Mouse (Mus musculus) midbrain, embryonic 10.5 days (tissue): Measurements from ENCODE around the gene Tdo2. TPM values are rescaled to one million over a fixed set of nuclear protein-coding genes. Genes with fewer than 3 reads are reported as not detected.

Experiments
- DNase-seq: peaks from one replicate; pipeline ENCODE4 v3.0.0-alpha.2; 2017; ENCODE audit warnings: low spot score
- H3K27ac ChIP-seq: fragments of 300-500 bp; sonication (generic); replicated peaks from 2 replicates; pipeline ENCODE4 v1.5.1; 2016; ENCODE audit warnings: mild to moderate bottlenecking
- H3K27me3 ChIP-seq: fragments of 300-500 bp; sonication (generic); 2 replicates; pipeline ENCODE4 v1.6.1; 2016; ENCODE audit warnings: low read depth, mild to moderate bottlenecking; ENCODE audit not compliant: poor library complexity, severe bottlenecking
- H3K36me3 ChIP-seq: fragments of 300-500 bp; sonication (generic); 2 replicates; pipeline ENCODE4 v1.6.1; 2016; ENCODE audit warnings: mild to moderate bottlenecking, moderate library complexity
- H3K4me1 ChIP-seq: fragments of 300-500 bp; sonication (generic); 2 replicates; pipeline ENCODE4 v1.6.1; 2016
- H3K4me3 ChIP-seq: fragments of 300-500 bp; sonication (generic); 2 replicates; pipeline ENCODE4 v1.5.1; 2016; ENCODE audit warnings: mild to moderate bottlenecking, moderate library complexity
- H3K9me3 ChIP-seq: fragments of 300-500 bp; sonication (generic); replicated peaks from 2 replicates; pipeline ENCODE4 v1.6.1; 2016; ENCODE audit warnings: mild to moderate bottlenecking
- WGBS: fragments of 180-500 bp; shearing (Covaris S2); methylation state at CpG from one replicate; pipeline ENCODE4 v1.1.7; 2016; 5-methylcytosine and 5-hydroxymethylcytosine counted together
- polyA plus RNA-seq: library from polyadenylated mRNA; unstranded; fragments of >200 nt; fragmentation: Nextera tagmentation; extraction: Ambion mirVana; gene quantifications from 2 replicates; pipeline ENCODE4 v1.2.1, GENCODE M21; 2016

Gene Tdo2
- polyA plus RNA-seq, 1 experiment from 2014 or later: not detected

- no peak for DNase-seq
- Histone ChIP-seq H3K4me1 (no peaks in the 10 kb centered on the region), H3K27me3 (no peaks in the 10 kb centered on the region), H3K4me3 (no peak within 1 kb of the TSS), H3K36me3 (no peaks in the 10 kb centered on the region), H3K9me3 (no peaks in the 10 kb centered on the region), H3K27ac (no peak within 1 kb of the TSS)
- 92% methylated on average over 5 of the region's 5 CpGs for WGBS
Observed at GRCm38 (mm10) chr3:81981990-81982389, 6.0 kb upstream of the Tdo2 start, which contains the start of gene Asic5. Gene Asic5 (plus strand): TSS chr3:81982290.

- Histone ChIP-seq H3K36me3 (no peaks in the 10 kb centered on the region), H3K4me1 (no peaks in the 10 kb centered on the region), H3K27ac (no peak overlapping the region), H3K4me3 (no peak overlapping the region), H3K27me3 (no peaks in the 10 kb centered on the region), H3K9me3 (no peaks in the 10 kb centered on the region)
- WGBS: 92% methylated on average over 5 of the region's 5 CpGs
- no peak for DNase-seq
Observed at GRCm38 (mm10) chr3:81981576-81981975, 5.6 kb upstream of the Tdo2 start.

GRCm38 (mm10) chr3:81975607-81976006 lies 395 bp downstream of the Tdo2 start:
- DNase-seq: no peak
- Histone ChIP-seq H3K27ac (no peak overlapping the region), H3K9me3 (no peaks in the 10 kb centered on the region), H3K4me3 (no peak overlapping the region), H3K36me3 (no peaks in the 10 kb centered on the region), H3K27me3 (no peaks in the 10 kb centered on the region), H3K4me1 (no peaks in the 10 kb centered on the region)
- 87% methylated on average over 4 of the region's 4 CpGs for WGBS

GRCm38 (mm10) chr3:81964596-81964995 lies 11.4 kb downstream of the Tdo2 start:
- Histone ChIP-seq H3K36me3 (no peaks in the 10 kb centered on the region), H3K9me3 (no peaks in the 10 kb centered on the region), H3K4me1 (no peaks in the 10 kb centered on the region), H3K27ac (no peak overlapping the region), H3K27me3 (no peaks in the 10 kb centered on the region), H3K4me3 (no peak overlapping the region)
- no peak for DNase-seq
- 72% methylated on average over 3 of the region's 3 CpGs for WGBS

- Histone ChIP-seq H3K4me3 (no peak overlapping the region), H3K27me3 (no peaks in the 10 kb centered on the region), H3K36me3 (no peaks in the 10 kb centered on the region), H3K4me1 (no peaks in the 10 kb centered on the region), H3K27ac (no peak overlapping the region), H3K9me3 (no peaks in the 10 kb centered on the region)
- no peak for DNase-seq
- WGBS: 90% methylated on average over 5 of the region's 5 CpGs
Observed at GRCm38 (mm10) chr3:81963768-81964167, 12.2 kb downstream of the Tdo2 start.

- no peak for DNase-seq
- no peaks in the 10 kb centered on the region for H3K9me3 ChIP-seq
- no peak overlapping the region for H3K27ac ChIP-seq
- no peaks in the 10 kb centered on the region for H3K27me3 ChIP-seq
- WGBS: 87% methylated on average over 5 of the region's 5 CpGs
- H3K36me3 ChIP-seq: no peaks in the 10 kb centered on the region
- H3K4me1 ChIP-seq: no peaks in the 10 kb centered on the region
- no peak overlapping the region for H3K4me3 ChIP-seq
Observed at GRCm38 (mm10) chr3:81961336-81961735, 14.7 kb downstream of the Tdo2 start.

- H3K4me1 ChIP-seq: no peaks in the 10 kb centered on the region
- no peaks in the 10 kb centered on the region for H3K9me3 ChIP-seq
- H3K27me3 ChIP-seq: no peaks in the 10 kb centered on the region
- no peak overlapping the region for H3K4me3 ChIP-seq
- no peak for DNase-seq
- no peak overlapping the region for H3K27ac ChIP-seq
- WGBS: 94% methylated on average over 5 of the region's 5 CpGs
- no peaks in the 10 kb centered on the region for H3K36me3 ChIP-seq
Observed at GRCm38 (mm10) chr3:81957484-81957883, 18.5 kb downstream of the Tdo2 start.

- no peaks in the 10 kb centered on the region for H3K9me3 ChIP-seq
- H3K36me3 ChIP-seq: no peaks in the 10 kb centered on the region
- no peak for DNase-seq
- WGBS: 87% methylated on average over 2 of the region's 2 CpGs
- no peak overlapping the region for H3K27ac ChIP-seq
- H3K4me1 ChIP-seq: no peaks in the 10 kb centered on the region
- H3K4me3 ChIP-seq: no peak overlapping the region
- H3K27me3 ChIP-seq: no peaks in the 10 kb centered on the region
Observed at GRCm38 (mm10) chr3:81951785-81952184, 24.2 kb downstream of the Tdo2 start.

GRCm38 (mm10) chr3:81949048-81949447 lies 27.0 kb downstream of the Tdo2 start:
- 77% methylated on average over 1 of the region's 1 CpGs for WGBS

GRCm38 (mm10) chr3:81944851-81945393 lies 31.1 kb downstream of the Tdo2 start:
- H3K27ac ChIP-seq: no peak overlapping the region
- H3K9me3 ChIP-seq: no peaks in the 10 kb centered on the region
- H3K4me3 ChIP-seq: no peak overlapping the region
- 93% methylated on average over 7 of the region's 7 CpGs for WGBS
- no peaks in the 10 kb centered on the region for H3K4me1 ChIP-seq
- no peaks in the 10 kb centered on the region for H3K36me3 ChIP-seq
- no peaks in the 10 kb centered on the region for H3K27me3 ChIP-seq
- DNase-seq: no peak

More at GRCm38 (mm10) chr3:81949048-81949447, 27.0 kb downstream of the Tdo2 start:
- Histone ChIP-seq H3K36me3 (no peaks in the 10 kb centered on the region), H3K4me1 (no peaks in the 10 kb centered on the region), H3K27me3 (no peaks in the 10 kb centered on the region), H3K9me3 (no peaks in the 10 kb centered on the region), H3K27ac (no peak overlapping the region), H3K4me3 (no peak overlapping the region)
- DNase-seq: no peak

GRCm38 (mm10) chr3:81943097-81943496 lies 32.9 kb downstream of the Tdo2 start:
- no peaks in the 10 kb centered on the region for H3K9me3 ChIP-seq
- H3K27me3 ChIP-seq: no peaks in the 10 kb centered on the region

GRCm38 (mm10) chr3:81942341-81942740 lies 33.7 kb downstream of the Tdo2 start:
- Histone ChIP-seq H3K4me1 (no peaks in the 10 kb centered on the region), H3K27ac (no peak overlapping the region), H3K4me3 (no peak overlapping the region), H3K27me3 (no peaks in the 10 kb centered on the region), H3K9me3 (no peaks in the 10 kb centered on the region), H3K36me3 (no peaks in the 10 kb centered on the region)
- 77% methylated on average over 3 of the region's 3 CpGs for WGBS
- DNase-seq: no peak

More at GRCm38 (mm10) chr3:81943097-81943496, 32.9 kb downstream of the Tdo2 start:
- no peaks in the 10 kb centered on the region for H3K36me3 ChIP-seq
- no peak overlapping the region for H3K27ac ChIP-seq
- H3K4me1 ChIP-seq: no peaks in the 10 kb centered on the region
- 90% methylated on average over 3 of the region's 3 CpGs for WGBS
- DNase-seq: no peak
- H3K4me3 ChIP-seq: no peak overlapping the region

GRCm38 (mm10) chr3:81938924-81939323 lies 37.1 kb downstream of the Tdo2 start:
- no peaks in the 10 kb centered on the region for H3K27me3 ChIP-seq
- H3K36me3 ChIP-seq: no peaks in the 10 kb centered on the region
- no peak for DNase-seq
- 82% methylated on average over 3 of the region's 3 CpGs for WGBS
- H3K9me3 ChIP-seq: no peaks in the 10 kb centered on the region
- H3K27ac ChIP-seq: no peak overlapping the region
- no peaks in the 10 kb centered on the region for H3K4me1 ChIP-seq
- H3K4me3 ChIP-seq: no peak overlapping the region

GRCm38 (mm10) chr3:81933348-81933747 lies 42.7 kb downstream of the Tdo2 start:
- Histone ChIP-seq H3K27me3 (no peaks in the 10 kb centered on the region), H3K4me1 (peaks cover 13% of the 10 kb centered on the region), H3K36me3 (no peaks in the 10 kb centered on the region), H3K9me3 (no peaks in the 10 kb centered on the region), H3K4me3 (no peak overlapping the region), H3K27ac (no peak overlapping the region)
- DNase-seq: no peak
- 88% methylated on average over 4 of the region's 4 CpGs for WGBS
